Mouse (Mus musculus): ENCODE data around the gene Gtdc1. TPM values are rescaled to one million over a fixed set of nuclear protein-coding genes. Genes with fewer than 3 reads are reported as not detected.
"Not testable (repeated sequence)": the region's sequence is repeated elsewhere in the genome, so short reads cannot be mapped to it uniquely, and the experiment has no call there.

Gtdc1 gene
- total RNA-seq, 2 experiments from 2014 or later: 31.4 to 34.4 TPM

DNA sequence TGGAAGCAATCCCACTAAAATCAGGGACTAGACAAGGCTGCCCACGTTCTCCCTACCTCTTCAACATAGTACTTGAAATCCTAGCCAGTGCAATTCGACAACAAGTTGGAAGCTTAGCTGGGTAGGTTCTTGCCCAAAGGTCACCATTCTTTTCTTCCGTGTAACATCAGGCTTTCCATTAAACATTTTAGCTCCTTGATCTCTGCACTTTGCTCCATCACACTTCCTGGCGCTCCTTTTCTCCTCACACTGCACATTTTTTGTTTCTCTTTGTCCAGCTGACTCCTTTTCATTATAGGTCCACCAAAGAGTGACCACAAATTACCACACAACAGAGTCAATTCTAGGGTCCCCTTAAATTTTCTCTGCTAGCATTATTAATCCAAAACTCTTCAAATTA, 144.7 kb downstream of the Gtdc1 start:
- DNase-seq (ENCODE audit: low spot score): no peak

DNA sequence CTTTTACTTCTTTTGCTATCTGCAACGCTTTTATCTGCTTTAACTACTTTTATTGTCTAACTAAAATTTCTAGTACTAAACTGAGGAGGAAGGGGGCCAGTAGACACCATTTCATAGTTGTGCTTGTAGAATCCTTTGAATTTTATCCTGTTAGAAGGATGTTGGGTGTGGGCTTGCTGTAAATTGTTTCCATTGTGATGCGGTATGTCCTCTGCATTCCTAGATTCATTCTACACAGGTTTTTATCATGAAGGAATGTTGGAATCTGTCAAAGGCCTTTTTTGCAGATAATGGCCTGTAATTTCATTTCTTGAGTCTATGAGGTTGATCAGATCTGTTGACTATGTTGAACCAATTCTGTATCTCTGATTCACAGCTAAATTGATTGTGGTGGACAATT, 146.5 kb downstream of the Gtdc1 start:
- DNase-seq (ENCODE audit: low spot score): no peak

DNA sequence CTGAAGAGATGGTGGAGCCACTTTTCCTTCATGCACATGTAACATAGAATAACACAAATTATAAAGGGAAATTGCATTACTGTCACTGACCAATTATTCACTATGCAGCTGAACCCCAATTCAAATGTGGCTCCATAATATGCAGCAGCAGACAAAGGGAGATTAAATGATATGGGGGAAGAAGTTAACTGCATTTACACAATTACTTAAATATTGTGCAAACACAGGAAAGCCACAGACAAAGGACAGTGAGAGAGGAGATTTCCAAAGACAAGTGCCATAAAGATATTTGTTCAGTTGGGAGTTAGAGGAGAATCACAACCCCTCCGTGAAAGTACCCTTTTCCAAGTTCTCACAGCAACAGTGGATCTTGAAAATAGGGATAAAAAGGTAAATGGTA, 163.6 kb downstream of the Gtdc1 start:
- DNase-seq (ENCODE audit: low spot score): no peak

DNA sequence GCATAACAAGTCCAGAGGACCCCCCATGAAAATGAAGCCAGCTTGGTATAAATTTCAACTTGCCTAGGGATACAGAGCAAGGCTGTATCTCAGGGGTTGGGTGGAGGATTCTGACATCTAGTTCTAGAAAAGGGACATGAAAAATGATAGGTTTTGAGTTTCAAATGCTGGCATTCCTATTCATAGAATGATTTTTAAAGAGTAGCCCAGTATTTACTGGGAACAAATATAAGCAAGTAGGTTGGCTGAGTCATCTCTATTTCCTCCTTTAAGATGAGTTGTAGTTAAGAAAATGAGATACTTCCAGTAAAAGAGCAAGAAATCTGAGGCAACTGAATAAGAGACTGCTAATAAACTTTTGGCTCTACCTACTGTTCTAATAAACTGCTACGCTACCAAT, 190.8 kb downstream of the Gtdc1 start:
- DNase-seq (ENCODE audit: low spot score): no peak

DNA sequence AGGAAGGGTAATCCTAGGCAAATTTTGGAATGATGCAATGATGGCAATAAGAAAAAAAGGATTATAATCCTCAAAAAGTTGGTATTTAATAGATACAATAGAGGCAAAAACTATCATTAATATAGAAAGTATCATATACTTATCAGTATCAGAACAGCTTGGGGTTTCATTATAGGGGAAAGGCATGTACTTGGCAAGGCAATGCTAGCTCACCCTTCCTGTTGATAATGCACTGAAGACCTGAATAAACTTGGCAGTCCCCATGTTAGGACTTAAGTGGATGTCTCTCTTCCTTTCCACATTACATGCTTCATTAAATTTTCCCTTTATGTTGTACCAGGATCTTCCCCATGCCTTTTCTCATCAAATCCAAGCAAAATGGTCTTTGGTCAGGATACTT, 206.0 kb downstream of the Gtdc1 start:
- DNase-seq (ENCODE audit: low spot score): no peak

DNA sequence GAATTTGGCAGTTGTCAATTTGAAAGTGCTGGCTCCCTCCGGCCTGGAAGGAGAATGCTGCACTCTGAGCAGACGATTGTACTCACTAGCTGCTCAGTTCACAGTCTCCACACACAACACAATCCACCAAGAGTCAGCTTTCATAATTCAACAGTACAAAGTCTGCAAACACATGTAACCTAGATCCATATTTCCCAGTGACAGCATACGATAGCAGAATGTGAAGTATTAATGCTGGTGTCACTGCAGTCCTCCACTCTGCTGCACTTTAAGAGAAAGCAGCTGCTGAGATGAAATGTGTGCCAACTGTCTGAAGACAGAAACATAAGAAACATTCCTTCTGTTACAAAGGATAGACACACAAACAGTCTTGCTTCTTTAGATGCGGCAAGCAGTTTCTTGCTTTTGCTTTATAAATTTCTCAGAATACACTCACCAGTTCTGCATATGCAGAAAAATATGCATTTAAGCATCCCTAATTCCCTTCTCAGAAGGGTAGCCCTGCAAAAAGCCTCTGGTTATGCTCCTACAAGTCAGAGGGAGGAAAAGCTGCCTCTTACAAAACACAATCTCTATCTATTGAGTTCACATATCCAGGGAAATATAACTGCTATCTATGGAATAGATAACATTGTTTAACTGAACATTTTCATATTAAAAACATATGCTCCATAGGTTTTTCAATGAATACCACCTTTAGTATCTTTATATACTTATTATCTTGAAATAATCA, 221.4 kb downstream of the Gtdc1 start:
- no peak for DNase-seq (ENCODE audit: low spot score)

DNA sequence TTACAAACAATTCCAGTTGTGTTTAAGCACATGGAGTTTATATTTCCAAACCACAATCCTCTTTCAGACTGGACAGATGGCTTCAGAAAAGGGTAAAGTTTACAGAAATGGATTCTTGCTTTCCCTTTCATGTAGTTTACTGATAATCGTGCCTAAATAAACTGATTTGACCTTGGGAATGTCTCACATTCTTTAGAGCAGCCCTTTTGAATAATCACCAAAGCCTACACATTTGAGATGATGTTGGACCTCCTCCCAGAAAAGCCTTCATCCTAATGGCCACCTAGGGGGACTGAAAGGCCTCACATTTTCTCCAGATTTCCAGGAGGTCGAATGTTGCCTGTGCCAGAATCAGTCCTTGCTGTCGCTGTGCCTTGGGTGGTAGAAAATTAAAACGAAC, 227.2 kb downstream of the Gtdc1 start:
- DNase-seq (ENCODE audit: low spot score): no peak

DNA sequence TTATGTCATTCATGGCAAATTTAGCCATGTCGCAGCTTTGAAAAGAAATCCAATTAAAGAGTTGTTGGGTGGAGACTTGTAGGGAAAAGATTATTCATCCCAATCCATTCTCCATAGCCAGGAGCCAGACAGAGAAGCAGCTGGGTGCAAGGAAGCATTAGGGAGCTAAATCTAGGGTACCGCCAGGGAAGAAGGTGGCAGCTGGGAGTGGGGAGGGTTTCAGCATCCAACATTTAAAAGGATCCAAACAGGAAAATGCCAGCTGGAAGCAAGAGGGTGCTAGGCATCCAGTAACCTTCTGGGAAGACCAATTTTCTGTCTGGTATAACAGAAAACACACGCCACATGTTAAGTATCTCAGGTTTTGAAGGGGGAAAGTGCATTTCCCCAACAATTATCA, 231.0 kb downstream of the Gtdc1 start:
- DNase-seq (ENCODE audit: low spot score): no peak

DNA sequence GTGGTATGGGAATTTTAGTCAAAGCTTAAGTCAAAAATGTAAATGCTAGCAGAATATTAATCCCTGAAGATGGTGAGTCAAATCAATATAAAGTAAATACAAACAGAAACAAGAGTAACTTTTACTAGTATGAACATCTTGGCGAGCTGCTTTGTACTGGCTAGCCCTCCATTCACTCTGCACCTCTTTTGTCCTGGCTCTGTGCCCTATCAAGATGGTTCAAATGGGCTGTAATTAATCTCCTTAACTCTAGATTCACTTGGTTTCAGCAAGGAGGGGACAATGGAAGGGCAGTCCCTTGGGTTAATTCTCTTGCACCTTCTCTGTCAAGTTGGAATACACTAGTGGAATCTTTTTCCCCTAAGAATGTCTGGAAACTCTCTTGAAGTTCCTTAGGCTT, 233.6 kb downstream of the Gtdc1 start:
- no peak for DNase-seq (ENCODE audit: low spot score)

DNA sequence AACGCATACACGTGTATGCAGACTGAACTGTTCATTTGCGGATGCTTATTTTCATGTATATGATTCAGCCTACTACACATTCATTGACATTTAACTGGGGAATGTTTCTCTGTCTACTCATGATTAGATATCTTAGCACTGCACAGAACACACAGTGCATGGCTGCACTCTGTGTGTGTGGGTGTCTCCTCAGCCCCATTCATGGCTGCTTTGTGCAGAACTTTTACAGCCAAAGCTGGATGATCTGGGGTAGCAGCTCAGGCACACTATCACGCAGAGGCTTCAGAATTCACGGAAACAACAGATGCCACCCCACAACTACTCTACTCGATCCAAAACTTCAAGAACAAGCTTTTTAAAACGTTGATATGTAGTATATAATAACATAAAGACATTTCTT, 263.4 kb downstream of the Gtdc1 start:
- DNase-seq (ENCODE audit: low spot score): no peak

DNA sequence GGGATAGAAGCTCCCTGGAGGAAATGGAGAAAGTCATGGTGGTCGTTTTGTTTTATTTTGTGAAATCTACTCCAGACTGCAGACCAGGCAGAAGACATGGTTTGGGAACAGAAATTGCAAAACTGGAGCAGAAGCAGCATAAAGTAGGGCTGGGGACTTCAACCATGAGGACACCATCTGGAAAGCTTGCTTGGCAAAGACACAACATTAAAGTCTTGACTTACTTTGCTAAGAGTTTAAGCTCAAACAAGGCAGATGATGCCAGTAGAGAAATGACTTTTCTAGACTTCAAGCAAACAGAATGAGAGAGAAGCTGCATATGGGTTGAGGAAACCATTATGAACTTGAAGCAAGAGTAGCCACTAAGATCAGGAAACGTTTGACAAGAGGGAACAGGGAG, 267.6 kb downstream of the Gtdc1 start:
- no peak for DNase-seq (ENCODE audit: low spot score)

DNA sequence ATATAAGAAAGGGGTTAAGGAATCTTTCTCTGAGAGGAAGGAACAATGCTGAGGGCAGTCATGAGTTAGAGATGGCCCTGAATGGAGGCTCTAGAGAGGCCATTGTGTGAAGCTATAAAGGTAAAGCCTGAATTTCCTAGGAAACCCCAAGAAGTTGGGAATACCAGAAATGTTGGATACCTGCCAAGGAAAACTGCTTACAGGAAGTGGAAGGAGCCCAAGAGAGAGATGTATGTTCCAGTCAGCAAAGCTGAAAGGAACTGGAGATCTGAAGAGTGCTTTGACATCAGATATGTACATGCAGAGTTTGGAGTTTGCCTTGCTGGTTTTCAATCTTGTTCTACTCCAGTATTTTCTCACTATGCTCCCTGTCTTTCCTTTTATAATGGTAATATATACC, 268.4 kb downstream of the Gtdc1 start:
- no peak for DNase-seq (ENCODE audit: low spot score)

DNA sequence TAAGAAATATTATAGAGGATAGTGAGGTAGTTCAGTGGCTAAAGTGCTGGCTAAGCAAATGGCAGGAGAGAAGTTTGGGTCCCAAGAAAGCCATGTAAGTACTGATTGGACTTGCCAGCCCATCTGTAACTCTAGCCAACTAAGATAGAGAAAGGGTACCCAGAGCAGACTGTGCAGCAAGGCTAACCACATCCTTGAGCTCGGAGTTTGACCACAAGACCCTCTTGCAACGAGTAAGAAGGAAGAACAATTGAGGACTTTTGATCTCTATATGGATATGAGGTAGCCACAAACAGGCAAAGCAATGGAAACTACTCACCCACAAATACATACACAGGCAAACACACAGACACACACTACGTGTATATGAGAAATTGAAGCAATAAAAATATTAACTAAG, 278.9 kb downstream of the Gtdc1 start:
- DNase-seq (ENCODE audit: low spot score): no peak

DNA sequence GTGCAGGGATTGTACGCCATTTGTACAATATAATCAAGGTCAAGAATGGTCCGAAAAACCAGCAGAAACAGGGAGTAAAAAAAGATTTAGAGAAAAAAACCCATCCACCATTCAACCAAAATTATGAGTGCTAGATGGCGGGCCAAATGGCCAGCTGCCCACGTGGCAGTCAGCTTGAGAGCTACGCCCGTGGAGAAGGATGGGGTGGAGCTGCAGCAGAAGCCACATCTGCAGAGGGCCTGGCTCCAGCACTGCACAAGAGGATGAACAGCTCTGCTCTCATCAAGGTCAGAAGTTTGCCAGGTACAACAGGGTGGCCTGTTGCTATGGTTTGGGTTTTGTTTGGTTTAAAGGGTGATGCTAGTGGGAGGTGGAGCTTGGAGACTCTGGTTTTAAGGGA, 281.1 kb downstream of the Gtdc1 start:
- peak; percentile 29 for DNase-seq (ENCODE audit: low spot score)

DNA sequence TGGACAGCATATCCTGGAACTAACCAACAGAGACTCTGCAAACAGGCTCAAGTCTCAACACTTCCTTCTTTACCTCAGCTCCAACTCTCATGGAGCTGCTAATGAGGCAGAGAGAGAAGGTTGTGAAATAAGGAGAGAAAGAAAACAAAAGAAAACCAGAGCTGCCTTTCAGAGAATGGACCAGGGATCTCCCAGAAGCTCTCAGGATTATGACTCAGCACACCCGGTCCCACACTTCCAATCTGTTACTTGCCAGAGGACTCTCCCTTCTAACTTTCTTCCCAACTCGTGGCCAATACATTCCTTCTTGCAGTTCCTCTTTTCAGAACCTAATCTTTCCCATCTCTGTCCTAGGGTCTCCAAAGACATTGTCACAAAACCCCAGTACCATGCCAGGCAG, 288.1 kb downstream of the Gtdc1 start:
- DNase-seq (ENCODE audit: low spot score): peak; percentile 6

DNA sequence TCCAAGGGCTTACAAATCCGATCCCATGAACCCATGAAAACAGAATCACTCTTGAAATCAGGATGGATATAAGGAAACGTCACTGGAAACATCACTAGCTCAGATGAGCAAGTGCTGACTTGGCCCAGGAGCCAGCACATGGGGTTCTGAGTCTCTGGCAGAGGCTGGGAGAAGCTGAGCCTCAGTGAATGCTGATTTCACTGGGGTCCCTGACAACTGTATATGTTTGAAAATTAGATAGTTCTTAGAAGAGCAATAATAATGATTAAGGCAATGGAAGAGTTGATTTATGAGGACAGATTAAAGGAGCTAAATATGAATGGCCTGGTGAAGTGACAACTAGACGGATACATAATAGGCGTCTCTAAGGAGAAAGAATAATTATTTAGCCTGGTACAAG, 289.3 kb downstream of the Gtdc1 start:
- DNase-seq (ENCODE audit: low spot score): no peak

DNA sequence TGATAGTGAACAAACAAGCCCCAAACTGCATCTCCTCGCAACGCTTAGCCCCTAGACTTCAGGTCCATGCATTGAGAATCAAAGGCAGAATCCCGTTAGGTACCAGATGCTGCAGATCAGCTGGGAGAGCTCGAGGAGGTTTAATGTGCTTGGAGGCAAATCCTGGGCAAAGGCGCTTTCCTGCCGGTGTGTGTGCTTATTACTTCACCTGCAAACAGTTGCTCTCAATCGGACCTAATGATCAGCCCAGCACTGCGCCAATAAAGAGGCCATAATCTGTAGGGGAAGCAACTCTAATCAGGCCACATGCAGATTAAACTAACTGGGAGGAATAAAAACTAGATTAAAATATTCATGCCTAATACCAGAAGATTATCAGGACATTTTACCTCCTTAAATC, 293.5 kb downstream of the Gtdc1 start:
- no peak for DNase-seq (ENCODE audit: low spot score)

DNA sequence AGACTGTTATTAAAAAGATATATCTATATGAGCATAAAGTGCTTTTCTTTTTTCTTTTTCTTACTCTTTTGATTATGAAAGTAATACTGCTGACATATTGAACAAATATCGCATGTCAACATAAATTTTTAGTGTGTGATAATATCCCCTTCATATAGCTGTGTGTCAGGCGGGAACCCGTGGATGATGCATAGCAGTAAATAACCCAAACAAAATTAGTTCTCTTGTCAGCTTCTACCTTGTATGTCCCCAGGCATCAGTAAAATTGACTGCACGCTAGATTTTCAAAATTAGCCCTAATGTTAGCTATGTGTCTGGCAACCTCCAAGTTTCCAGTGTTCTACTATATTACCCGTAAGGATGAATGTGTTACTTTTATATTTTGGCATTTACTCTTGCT, 294.4 kb downstream of the Gtdc1 start:
- DNase-seq (ENCODE audit: low spot score): no peak

DNA sequence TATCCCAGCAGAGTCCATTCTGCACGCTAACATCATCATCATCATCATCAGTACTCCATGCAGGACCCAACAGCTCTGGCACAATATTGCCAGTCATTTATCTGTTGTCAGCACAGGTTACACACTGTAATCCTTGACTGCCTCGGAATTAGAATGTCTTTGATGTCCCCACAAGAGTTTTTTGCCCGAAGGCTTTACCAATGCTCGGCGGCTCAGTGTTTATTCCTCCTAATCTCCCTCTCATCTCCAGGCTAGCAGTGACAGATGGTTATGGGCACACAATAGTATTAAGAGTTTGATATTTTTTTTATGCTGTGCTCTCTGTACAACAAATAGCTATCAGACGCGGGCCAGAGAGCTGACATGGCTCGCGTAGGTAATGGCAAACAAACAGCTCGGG, 294.9 kb downstream of the Gtdc1 start:
- DNase-seq (ENCODE audit: low spot score): no peak

DNA sequence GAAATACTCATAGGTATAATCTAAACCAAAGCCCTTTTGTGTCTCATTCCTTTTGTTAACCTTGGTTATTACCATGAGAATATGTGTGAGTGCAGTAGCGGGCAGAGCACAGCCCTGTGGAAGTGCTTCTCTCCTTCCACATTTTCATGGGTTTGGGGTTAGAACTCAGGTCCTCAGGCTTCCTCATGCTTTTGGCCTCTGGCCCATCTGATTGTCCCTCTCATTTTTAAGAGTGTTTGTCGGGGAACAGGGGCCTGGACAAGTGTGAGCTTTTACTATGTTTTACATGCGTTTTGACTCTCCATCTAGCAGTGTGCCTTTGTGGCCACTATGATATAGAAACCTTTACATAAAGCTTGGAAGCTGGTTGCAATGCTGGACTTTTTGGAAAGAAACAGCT, 296.4 kb downstream of the Gtdc1 start:
- DNase-seq (ENCODE audit: low spot score): no peak

DNA sequence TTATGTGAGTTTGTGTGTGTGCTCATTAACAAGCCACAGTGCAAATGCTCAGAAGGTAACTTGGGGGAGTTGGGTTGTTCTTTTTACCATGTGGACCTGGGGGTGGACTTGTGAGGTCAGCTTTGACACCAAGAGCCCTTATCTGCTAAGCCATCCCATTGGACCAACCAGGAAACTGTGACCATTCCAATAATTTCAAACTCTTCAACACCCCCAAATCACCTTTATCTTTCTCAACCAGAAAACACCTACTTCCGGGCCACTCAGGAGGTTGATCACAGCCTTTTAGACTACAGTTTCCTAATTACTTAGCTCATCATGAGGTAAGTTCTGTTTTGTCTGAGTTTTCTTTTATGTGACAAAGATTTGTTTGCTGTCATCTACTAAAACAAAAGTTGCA, 298.7 kb downstream of the Gtdc1 start:
- no peak for DNase-seq (ENCODE audit: low spot score)

DNA sequence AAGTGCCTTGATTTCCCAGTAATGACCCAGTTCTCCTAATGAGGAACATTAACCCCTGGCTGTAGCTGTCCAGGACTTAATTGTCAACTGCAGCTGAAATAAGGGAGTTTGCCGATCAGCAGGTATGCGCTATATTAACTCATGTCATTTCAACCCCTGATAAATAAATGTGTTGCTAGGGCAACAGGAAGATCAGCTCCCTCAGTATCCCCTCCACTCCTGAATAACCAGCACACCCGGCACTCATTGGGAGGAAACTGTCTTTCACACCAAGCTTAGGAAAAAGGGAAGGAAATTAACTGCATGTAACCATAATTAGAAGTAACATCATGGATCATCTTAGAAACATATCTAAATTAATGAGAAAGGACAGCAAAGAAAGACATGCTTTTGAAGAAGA, 302.3 kb downstream of the Gtdc1 start:
- no peak for DNase-seq (ENCODE audit: low spot score)

DNA sequence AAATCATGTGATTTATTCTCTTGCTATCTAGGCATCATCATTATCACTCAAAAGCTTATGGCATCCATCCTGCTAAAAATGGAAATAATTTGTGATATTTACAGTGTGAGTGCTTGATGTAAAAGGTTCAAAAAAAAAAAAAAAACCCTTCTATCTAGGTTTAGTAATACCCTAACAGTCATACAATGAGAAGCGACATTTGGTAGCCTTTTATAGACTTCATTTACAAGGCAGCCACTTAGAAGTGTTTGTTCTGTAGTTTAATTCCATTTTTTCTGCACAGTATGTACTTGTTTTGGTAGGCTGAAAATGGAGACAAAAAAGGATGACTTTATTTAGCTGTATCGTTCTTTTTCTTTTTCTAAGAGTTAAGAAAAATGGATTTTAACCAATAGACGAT, 305.0 kb downstream of the Gtdc1 start:
- no peak for DNase-seq (ENCODE audit: low spot score)

DNA sequence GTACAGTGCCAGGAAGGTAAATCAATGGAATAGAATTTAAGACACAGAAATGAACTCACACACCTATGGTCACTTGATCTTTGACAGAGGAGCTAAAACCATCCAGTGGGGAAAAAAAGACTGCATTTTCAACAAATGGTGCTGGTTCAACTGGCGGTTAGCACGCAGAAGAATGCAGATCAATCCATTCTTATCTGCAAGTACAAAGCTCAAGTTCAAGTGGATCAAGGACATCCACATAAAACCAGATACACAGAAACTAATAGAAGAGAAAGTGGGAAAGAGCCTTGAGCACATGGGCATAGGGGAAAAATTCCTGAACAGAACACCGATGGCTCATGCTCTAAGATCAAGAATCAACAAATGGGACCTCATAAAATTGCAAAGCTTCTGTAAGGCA, 327.8 kb downstream of the Gtdc1 start:
- DNase-seq (ENCODE audit: low spot score): not testable (repeated sequence)

Measured in gastrocnemius, adult 18-20 months (tissue).